Mouse (Mus musculus): ENCODE data around the gene Nubp2. TPM values are rescaled to one million over a fixed set of nuclear protein-coding genes. Genes with fewer than 3 reads are reported as not detected.
A peak's percentile ranks its signal among the peaks of the same experiment; 100 is the strongest.

Nubp2 gene
- polyA plus RNA-seq (2015; fragmentation: Nextera tagmentation; extraction: Ambion mirVana): 41.5 and 46.4 TPM in 2 replicates

DNA sequence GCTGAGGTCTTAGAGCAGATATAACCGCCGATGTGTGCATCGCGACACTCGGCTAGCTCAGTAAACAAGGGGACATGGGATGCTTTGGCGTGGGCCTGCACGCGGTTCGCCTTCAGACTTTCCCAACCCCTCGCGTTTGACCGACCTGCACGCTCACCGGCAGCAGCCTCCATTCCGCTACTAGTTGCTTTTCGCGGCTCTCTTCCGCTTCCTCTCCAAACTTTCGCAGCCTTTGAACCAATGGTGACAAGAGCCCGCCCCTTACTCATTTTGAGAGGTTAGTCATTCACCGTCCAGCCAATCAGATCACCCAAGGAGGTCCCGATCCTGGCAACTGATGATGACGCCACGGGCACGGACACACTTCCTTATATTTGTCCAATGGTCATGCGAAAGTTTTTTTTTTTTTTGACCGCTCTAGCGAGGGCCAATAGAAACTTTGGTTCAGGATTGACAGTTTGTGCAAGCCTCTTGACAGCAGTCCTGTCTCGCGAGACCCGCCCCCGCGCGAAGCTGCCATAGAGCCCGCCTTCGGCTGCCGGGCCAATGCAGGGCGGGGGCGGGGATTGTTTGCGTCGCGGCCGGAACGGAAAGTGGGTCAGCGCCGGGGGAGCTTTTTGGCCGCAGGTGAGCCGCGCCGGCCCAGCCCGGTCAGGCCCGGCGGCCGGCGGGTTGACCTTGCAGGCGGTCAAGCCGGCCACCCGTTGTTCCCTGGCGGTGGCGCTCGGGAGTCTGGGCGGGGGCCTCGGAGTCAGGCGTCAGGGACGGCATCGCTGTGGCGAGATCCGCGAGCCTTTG is at the start of gene Nubp2, which contains the start of gene Spsb3:
Gene Nubp2, minus strand, starts transcription at position 216 of the 798 bp plus-strand sequence.
Gene Spsb3, plus strand, starts transcription at position 510 of the 798 bp plus-strand sequence.
- Histone ChIP-seq H3K36me3 (replicated peaks; ENCODE audit: insufficient read depth, low read length) (peaks cover 63% of the 10 kb centered on the region), H3K4me1 (ENCODE audit: insufficient read depth) (peaks cover 23% of the 10 kb centered on the region), H3K27me3 (ENCODE audit: insufficient read depth, low read length) (no peaks in the 10 kb centered on the region), H3K4me3 (ENCODE audit: low read depth, low read length) (peak within 1 kb of the TSS; percentile 98), H3K9ac (replicated peaks) (peak within 1 kb of the TSS; percentile 98), H3K4me2 (ENCODE audit: low read depth, low read length) (peak within 1 kb of the TSS; percentile 95), H3K27ac (ENCODE audit: low read depth) (peak within 1 kb of the TSS; percentile 97), H3K9me3 (ENCODE audit: low read length) (no peaks in the 10 kb centered on the region)
- peak; percentile 98 for DNase-seq
- under 1% methylated on average over 69 of the region's 69 CpGs for WGBS (ENCODE audit: insufficient replicate concordance)
- peak; percentile 96 for ATAC-seq
- TF ChIP-seq EP300 (IDR thresholded peaks at IDR 0.05; ENCODE audit: low read depth) (peak; percentile 85), CTCF (IDR thresholded peaks at IDR 0.05; ENCODE audit: low read depth) (peak; percentile 49)

DNA sequence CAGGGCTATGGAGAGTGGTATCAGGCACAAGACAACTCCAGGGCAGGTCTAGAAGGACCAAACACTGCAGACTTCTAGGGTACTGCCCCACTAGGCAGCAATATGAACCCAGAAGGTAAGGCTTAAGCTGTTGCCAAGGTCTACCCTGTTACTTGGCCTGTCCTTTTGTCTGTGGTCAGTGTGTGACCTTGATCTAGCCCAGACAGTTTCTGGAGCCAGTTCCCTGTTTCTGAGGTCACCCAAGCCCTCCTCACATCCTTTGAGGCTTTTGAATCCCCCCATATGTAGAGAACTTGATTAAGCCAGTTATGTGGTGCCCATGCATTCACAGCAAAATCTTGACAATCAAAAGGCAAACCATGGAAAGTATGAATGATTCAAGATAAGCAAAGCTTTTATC is 49.5 kb upstream of the Nubp2 start:
- TF ChIP-seq EP300 (IDR thresholded peaks at IDR 0.05; ENCODE audit: low read depth): no peak
- TF ChIP-seq CTCF (IDR thresholded peaks at IDR 0.05; ENCODE audit: low read depth): no peak
- DNase-seq: no peak
- Histone ChIP-seq H3K27me3 (ENCODE audit: insufficient read depth, low read length) (no peaks in the 10 kb centered on the region), H3K4me3 (ENCODE audit: low read depth, low read length) (peak overlapping the region; percentile 73), H3K27ac (ENCODE audit: low read depth) (no peak overlapping the region), H3K9me3 (ENCODE audit: low read length) (no peaks in the 10 kb centered on the region), H3K36me3 (replicated peaks; ENCODE audit: insufficient read depth, low read length) (0 out of 2 replicates have a peak, but pooled peaks cover 4% of the 10 kb centered on the region), H3K4me1 (ENCODE audit: insufficient read depth) (peaks cover 19% of the 10 kb centered on the region), H3K9ac (replicated peaks) (peak overlapping the region; percentile 71), H3K4me2 (ENCODE audit: low read depth, low read length) (peak overlapping the region; percentile 71)
- no peak for ATAC-seq

DNA sequence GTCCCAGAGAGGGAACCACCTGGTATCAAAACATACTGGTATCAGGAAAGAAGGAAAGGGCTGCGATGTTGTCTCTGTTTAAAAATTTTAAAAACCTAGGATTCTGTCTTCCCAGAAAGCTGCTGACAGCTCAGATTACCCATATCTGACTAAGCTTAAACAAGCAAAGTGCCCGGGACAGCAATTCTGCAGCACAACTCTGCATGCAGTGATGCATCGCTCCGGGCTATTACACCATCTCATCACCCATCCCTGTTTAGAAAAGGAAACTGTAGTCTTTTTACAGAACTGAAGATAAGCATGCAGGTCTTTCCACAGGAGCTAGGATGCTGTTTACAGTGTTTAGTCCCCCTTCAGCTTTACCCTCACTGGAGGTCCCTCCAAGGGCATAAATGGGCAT is 48.8 kb upstream of the Nubp2 start:
- peak overlapping the region; percentile 71 for H3K9ac ChIP-seq (replicated peaks)
- TF ChIP-seq CTCF (IDR thresholded peaks at IDR 0.05; ENCODE audit: low read depth) (no peak), EP300 (IDR thresholded peaks at IDR 0.05; ENCODE audit: low read depth) (no peak)
- H3K27ac ChIP-seq (ENCODE audit: low read depth): no peak overlapping the region
- DNase-seq (no peak), ATAC-seq (no peak)
- peaks cover 19% of the 10 kb centered on the region for H3K4me1 ChIP-seq (ENCODE audit: insufficient read depth)
- H3K4me3 ChIP-seq (ENCODE audit: low read depth, low read length): peak overlapping the region; percentile 73
- 0 out of 2 replicates have a peak, but pooled peaks cover 4% of the 10 kb centered on the region for H3K36me3 ChIP-seq (replicated peaks; ENCODE audit: insufficient read depth, low read length)
- H3K27me3 ChIP-seq (ENCODE audit: insufficient read depth, low read length): no peaks in the 10 kb centered on the region
- 63% methylated on average over 4 of the region's 4 CpGs for WGBS (ENCODE audit: insufficient replicate concordance)
- peak overlapping the region; percentile 71 for H3K4me2 ChIP-seq (ENCODE audit: low read depth, low read length)
- no peaks in the 10 kb centered on the region for H3K9me3 ChIP-seq (ENCODE audit: low read length)

DNA sequence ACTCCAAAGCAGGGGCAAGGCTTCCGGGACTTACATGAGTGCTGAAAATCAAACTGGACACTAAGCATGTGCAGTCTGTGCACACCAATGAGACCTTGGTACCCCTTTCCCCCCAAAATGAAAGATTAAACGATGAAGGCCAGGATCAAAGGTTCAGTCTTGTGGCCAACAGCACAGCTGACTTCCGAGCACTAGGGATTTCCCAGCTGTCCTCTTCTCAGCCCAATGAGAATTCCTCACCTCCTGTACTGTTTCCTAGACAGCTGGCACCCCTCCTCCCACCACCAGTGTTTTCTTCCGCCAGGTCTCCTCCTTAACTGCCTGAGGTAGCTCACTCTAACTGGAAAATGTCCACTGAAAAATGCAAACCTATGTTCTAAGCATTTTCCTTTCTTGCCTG is 47.0 kb upstream of the Nubp2 start:
- ATAC-seq (no peak), DNase-seq (no peak)
- TF ChIP-seq CTCF (IDR thresholded peaks at IDR 0.05; ENCODE audit: low read depth): no peak
- TF ChIP-seq EP300 (IDR thresholded peaks at IDR 0.05; ENCODE audit: low read depth): no peak
- peaks cover 19% of the 10 kb centered on the region for H3K4me1 ChIP-seq (ENCODE audit: insufficient read depth)
- no peaks in the 10 kb centered on the region for H3K27me3 ChIP-seq (ENCODE audit: insufficient read depth, low read length)
- no peak overlapping the region for H3K9ac ChIP-seq (replicated peaks)
- WGBS (ENCODE audit: insufficient replicate concordance): 81% methylated on average over 4 of the region's 4 CpGs
- H3K9me3 ChIP-seq (ENCODE audit: low read length): no peaks in the 10 kb centered on the region
- no peak overlapping the region for H3K4me2 ChIP-seq (ENCODE audit: low read depth, low read length)
- no peak overlapping the region for H3K4me3 ChIP-seq (ENCODE audit: low read depth, low read length)
- H3K27ac ChIP-seq (ENCODE audit: low read depth): no peak overlapping the region
- 0 out of 2 replicates have a peak, but pooled peaks cover 8% of the 10 kb centered on the region for H3K36me3 ChIP-seq (replicated peaks; ENCODE audit: insufficient read depth, low read length)

DNA sequence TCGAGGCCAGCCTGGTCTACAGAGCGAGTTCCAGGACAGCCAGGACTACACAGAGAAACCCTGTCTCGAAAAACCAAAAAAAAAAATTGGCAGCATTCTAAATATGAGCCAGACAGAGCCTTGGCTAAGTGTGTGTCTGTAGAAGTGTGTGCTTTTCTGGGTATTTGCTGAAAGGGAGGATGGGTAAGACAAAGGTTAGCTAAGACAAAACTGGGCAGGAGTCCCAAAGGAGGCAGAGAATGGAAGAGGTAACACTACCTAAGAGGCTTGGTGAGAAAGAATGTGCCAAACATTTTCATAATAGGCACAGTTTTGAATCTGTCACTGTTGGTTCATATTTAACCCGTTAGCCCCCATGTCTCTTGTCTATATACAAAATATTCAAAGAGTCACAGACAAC is 46.3 kb upstream of the Nubp2 start:
- no peak overlapping the region for H3K4me2 ChIP-seq (ENCODE audit: low read depth, low read length)
- DNase-seq: no peak
- H3K27ac ChIP-seq (ENCODE audit: low read depth): no peak overlapping the region
- peaks cover 19% of the 10 kb centered on the region for H3K4me1 ChIP-seq (ENCODE audit: insufficient read depth)
- H3K27me3 ChIP-seq (ENCODE audit: insufficient read depth, low read length): no peaks in the 10 kb centered on the region
- H3K4me3 ChIP-seq (ENCODE audit: low read depth, low read length): no peak overlapping the region
- H3K9me3 ChIP-seq (ENCODE audit: low read length): no peaks in the 10 kb centered on the region
- H3K9ac ChIP-seq (replicated peaks): no peak overlapping the region
- ATAC-seq: no peak
- TF ChIP-seq CTCF (IDR thresholded peaks at IDR 0.05; ENCODE audit: low read depth) (no peak), EP300 (IDR thresholded peaks at IDR 0.05; ENCODE audit: low read depth) (no peak)
- peaks cover 11% of the 10 kb centered on the region; the same call in 1 of the 2 replicates for H3K36me3 ChIP-seq (replicated peaks; ENCODE audit: insufficient read depth, low read length)
- 90% methylated on average over 4 of the region's 4 CpGs for WGBS (ENCODE audit: insufficient replicate concordance)

DNA sequence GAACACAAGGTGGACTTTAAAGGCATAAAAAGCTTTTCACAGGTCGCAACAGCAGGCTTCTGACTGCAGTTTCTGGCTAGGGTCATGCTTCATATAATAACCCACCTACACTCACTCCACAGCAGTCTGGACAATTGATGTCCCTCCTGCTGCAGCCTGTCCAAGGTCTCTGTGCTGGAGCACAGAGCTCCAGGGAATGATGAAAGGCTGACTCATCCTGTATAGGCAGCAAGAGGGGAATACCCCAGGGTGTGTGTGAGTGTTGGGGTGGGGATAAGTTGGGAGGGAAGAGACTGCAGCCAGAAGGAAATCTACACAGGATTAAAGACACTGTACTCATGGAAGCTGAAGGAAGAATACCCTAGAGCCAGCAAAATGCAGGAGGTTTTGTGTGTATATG is 43.4 kb upstream of the Nubp2 start:
- H3K36me3 ChIP-seq (replicated peaks; ENCODE audit: insufficient read depth, low read length): peaks cover 24% of the 10 kb centered on the region
- ATAC-seq: no peak
- WGBS (ENCODE audit: insufficient replicate concordance): 74% methylated on average over 1 of the region's 1 CpGs
- no peak overlapping the region for H3K27ac ChIP-seq (ENCODE audit: low read depth)
- DNase-seq: no peak
- no peaks in the 10 kb centered on the region for H3K9me3 ChIP-seq (ENCODE audit: low read length)
- H3K9ac ChIP-seq (replicated peaks): no peak overlapping the region
- peaks cover 3% of the 10 kb centered on the region; the same call in 1 of the 2 replicates for H3K4me1 ChIP-seq (ENCODE audit: insufficient read depth)
- no peak overlapping the region for H3K4me2 ChIP-seq (ENCODE audit: low read depth, low read length)
- TF ChIP-seq CTCF (IDR thresholded peaks at IDR 0.05; ENCODE audit: low read depth) (no peak), EP300 (IDR thresholded peaks at IDR 0.05; ENCODE audit: low read depth) (no peak)
- H3K4me3 ChIP-seq (ENCODE audit: low read depth, low read length): no peak overlapping the region
- H3K27me3 ChIP-seq (ENCODE audit: insufficient read depth, low read length): no peaks in the 10 kb centered on the region

Measured in liver, postnatal 0 days (tissue).